Mouse (Mus musculus) adipocyte (in vitro differentiated cells): ENCODE results near the gene Klhdc8a.
A peak's percentile ranks its signal among the peaks of the same experiment; 100 is the strongest.
"Not testable (repeated sequence)": the region's sequence is repeated elsewhere in the genome, so short reads cannot be mapped to it uniquely, and the experiment has no call there.

Experiments used
- DNase-seq: peaks from one replicate; pipeline ENCODE4 v3.0.0-alpha.2; 2016; ENCODE audit warnings: low spot score

Gene Klhdc8a

DNA sequence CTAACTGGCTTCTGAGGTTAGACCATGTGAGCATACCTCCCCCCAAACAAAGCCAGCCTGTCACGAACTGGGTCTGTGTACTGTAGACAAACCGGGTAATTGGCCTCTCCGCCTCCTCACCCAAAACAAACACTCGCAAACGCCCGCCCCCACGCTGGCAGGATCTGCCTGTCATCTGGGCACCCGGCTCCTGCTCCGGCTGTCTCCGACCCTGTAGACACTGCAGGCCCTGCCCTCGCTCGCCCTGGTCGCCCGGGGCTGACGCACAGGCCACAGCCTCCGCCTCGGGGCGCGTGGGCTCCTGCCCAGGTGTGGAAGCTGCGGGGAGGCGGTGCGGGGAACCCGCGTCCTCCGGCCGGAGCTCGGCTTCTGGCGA lies at the start of gene Klhdc8a:
Klhdc8a (plus strand) TSS at position 202 of the 376 bp plus-strand sequence.
- DNase-seq = peak; percentile 55

DNA sequence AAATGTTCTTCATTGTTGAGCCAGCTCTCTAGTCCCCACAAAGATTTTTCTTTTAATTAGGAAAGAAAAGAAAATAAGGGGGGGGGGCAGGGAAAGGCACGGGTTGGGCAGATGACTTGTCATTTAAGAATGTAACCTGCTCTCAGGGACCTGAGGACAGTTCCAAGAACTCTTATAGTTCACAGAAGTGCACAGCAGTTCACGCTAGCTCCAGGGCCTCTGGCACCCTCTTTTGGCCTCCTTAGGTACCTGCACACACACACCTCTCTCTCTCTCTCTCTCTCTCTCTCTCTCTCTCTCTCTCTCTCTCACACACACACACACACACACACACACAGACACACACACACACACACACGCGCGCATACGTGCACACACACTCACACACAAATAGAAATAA lies 44.0 kb upstream of the Klhdc8a start:
- no peak for DNase-seq

DNA sequence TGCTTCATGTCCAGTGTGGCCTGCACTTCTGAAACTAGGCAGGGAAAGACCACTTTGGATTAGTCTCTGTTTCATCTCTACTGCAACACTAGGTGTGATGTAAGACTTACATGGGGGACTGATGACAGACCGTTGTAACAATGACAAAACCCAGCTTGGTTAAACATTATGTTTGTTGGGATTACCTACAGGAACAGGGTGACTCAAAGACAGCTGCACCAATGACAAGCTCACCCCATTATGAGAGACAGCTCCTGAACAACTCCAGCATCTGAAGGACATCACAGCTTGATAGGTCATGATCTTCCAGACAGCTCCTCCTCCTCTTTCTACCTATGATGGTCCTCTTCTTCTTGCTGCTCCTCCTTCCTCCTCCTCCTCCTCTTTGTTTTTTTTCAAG lies 38.1 kb upstream of the Klhdc8a start:
- DNase-seq = no peak

DNA sequence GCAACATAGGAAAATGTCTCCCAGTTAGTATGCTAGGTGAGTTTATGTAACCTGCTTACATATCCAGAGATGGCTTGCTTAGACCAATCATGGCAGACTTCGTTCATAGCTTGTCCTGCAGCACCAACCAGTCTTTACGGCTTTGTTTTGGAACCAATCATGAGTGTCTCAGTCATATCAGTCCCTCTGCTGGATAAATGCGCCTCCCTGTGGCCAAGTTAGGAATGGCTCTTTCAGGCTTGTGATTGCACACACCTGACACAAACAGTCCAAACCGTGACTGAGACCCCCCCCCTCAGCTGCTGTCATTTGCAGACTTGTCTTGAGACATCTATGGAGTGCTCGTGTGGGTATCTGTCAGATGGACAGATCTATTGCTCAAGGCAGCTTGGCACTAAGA lies 37.4 kb upstream of the Klhdc8a start:
- no peak for DNase-seq

DNA sequence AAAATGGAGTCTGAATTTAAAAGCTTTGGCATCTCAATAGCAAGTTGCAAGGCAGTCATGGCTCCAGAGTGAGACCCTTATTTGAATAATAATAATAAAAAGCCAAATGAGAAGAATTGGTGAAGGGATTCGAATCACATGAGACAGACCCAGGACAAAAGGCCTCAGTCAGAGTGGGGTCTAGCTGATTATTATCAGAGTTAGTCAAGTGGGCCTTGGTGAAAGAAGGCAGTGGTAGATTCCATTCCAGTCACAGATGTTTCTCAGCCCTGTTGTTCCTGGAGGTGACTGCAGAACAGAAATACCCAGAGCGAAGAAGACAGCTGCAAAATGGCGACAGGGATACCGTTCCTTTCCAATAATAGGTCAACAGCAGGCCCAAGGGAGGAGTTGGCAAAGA lies 34.8 kb upstream of the Klhdc8a start:
- DNase-seq = no peak

DNA sequence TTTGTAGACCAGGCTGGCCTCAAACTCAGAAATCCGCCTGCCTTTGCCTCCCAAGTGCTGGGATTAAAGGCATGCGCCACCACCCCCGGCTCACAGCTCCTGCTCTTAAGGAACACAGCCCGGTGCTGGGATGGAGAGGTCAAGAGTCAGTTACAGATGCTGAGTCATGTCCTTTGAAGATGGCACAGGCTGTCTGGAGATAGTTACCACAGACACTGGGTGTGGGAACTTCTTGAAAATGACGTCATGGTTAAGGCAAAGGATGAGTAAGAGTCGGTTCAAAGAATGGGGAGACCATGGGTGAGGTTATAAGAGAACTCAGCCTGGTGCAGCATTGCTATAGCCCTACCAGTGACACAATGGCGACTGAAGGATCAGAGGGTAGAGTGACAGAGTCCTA lies 33.8 kb upstream of the Klhdc8a start:
- DNase-seq = no peak

DNA sequence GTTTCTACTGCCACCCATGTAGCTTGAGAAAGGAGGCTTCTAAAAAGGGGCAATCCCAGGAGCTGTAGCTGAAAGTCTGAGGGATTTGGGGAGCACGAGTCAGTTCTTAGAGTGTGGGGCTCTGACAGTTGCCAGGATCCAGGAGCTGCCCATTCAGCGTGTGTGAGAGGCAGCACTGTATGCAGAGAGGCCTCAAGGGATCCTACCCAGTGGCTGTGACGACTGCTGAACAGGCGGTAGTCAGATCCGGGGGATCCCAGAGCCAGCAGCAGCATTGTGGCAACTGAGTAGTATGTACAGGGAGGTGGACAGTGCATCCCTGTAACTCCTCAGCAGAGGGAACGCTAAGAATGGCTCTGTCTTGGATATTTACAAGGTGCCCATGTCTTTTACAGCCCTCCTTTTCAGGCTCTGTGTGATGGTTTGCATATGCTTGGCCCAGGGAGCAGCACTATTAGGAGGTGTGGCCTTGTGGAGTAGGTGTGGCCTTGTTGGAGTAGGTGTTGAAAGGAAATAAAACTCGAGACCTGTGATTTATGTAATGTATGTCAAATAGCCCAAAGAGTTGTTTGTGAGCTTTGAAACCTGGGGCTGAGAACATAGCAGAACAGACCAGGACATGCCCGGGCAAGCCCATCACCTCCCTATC lies 33.1 kb upstream of the Klhdc8a start:
- no peak for DNase-seq

DNA sequence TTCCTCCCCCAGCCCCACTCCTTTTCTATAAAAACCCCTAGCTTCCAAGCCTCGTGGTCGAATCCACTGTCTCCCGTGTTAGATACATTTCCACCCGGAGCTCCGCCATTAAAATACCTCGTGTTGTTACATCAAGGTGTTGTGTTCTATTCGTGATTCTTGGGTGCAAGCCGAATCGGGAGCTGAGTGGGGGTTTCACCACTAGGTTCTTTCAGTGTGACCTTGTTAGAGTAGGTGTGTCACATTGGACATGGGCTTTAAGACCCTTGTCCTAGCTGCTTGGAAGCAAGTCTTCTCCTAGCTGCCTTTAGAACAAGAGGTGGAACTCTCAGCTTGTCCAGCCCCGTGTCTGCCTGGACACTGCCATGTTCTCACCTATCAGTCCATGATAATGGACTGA lies 32.5 kb upstream of the Klhdc8a start:
- DNase-seq = no peak

DNA sequence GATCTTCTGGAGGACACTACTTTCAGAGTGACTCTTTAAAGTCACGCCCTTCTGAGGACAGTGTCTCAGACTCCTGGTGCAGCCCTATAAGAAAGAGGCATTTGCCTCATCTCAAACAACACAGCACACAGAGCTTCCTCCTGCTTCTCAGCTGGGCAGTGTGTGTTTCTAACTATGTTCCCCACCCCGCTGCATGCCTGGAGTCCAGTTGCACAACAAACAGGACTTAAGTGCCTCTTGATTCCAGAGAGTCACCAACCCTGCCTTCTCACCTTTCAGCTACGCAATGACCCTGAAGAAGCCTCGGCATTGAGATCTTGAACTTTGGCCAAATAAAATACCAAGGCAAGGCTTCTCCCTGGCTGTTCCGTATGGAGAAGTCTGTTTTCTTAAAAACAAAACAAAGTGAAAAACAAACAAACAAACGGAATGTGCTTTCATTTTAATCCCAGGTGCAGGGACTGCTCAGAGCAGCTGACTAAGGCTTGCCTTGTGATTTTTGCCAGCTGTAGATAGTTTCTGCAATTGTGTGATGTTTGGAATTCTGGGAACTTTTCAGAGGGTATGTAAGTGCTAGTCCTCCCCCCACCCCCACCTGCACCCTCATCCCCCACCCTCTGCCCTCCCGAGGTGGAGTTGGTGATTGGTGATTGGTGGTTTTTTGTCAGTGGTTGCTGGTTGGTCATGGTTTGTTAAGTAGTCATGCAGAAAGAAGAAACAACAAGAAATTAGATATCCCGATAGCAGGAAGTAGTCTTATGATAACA lies 31.5 kb upstream of the Klhdc8a start:
- DNase-seq = no peak

DNA sequence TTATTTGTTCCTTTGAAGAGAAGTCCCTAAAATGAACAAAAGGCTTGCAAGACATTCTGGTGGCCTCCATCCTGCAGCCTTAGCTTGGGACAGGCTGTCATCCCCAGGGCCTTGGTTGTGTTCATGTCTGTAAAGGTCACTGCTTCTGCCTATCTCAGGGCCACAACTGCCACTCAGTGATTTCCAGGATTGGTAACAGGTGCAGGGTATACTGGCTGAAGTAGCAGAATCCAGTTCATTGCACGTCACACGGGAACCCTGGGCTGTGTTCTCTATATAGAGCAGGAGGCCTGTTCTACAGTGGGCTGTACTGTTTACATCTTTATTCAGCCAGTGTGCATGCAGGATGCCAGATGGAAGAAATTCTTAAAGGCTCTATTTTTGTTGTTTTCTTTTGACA lies 30.5 kb upstream of the Klhdc8a start:
- DNase-seq = no peak

DNA sequence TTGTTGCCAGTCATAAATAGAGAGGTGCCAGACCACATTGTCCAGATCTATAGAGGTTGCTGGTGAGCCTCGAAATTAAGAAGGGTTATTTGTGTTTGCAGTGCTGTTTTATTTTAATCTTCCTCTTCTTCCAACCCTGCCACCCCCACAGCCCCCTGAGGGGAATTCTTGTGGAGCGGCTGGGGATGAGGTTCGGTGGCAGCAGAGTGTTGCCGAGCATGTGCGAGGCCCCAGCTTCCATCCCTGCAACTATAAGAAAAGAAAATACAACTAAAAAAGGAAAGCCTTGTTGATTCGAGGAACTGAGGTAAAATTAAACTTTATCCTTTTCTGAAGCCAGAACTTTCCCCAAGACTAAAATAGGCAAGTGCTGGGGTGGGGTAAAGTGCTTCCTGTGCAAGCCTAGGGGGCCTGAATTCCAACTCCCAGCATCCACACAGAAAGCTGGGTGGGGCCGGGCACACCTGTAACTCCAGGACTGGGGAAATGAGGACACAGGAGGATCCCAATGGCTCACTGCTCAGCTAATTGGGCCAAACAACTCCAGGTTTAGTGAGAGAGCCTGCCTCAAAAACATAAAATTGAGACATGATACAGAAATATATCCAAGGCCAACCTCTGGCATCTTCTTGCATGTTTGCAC lies 29.9 kb upstream of the Klhdc8a start:
- no peak for DNase-seq

DNA sequence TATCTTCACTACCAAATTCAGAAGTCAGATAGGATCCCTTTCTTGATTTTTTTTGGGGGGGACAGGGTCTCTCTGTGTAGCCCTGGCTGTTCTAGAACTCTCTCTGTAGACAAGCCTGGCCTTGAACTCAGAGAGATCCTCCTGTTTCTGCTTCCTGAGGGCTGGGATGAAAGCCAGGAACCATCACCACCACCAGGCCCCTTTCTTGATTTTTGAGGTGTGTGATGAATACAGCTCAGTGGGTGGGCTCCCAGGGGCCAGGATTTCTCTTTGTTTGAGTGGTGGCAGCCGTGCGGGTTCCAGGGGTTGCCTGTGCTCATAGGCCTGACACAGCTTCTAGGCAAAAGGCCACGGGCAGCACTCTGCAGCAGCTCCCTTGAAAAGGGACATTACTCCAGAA lies 27.2 kb upstream of the Klhdc8a start:
- no peak for DNase-seq

DNA sequence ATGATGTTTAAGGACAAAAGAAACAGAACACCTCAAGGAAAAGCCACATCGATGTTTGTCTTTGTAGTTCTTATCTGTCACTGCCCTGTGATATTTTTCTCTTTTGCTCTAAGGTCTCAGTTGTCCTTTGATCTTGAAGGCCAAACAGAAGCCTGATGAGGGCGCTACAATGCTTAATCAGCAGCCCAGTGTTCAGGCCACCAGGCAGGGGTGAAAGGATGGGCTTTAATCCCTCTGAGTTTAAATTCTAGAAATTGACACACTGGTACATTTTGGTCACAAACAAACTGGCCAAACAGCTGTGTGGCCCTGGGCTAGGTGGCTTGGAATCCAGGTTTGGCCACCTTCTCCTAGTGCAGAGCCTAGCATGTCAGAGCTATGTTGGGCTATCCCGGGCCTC lies 21.7 kb upstream of the Klhdc8a start:
- DNase-seq = no peak

DNA sequence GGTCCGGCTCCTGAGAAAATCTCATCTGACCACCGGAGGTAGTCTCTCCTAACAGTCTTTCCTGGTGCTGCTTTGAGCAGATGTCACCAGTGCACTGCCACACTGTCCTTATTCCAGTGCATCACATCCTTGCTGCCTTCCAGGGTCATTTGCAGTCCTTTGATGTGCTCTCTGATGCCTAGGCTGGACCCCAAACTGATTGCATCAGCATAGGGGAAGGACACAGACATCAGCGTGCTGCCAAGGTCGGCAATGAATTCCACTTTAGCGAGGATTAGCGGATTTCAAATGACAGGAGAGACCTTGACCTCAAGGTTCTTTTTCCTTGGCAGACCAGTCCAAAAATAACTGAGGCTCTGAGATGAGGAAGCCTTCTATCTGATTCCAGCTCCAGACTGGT lies 21.3 kb upstream of the Klhdc8a start:
- no peak for DNase-seq

DNA sequence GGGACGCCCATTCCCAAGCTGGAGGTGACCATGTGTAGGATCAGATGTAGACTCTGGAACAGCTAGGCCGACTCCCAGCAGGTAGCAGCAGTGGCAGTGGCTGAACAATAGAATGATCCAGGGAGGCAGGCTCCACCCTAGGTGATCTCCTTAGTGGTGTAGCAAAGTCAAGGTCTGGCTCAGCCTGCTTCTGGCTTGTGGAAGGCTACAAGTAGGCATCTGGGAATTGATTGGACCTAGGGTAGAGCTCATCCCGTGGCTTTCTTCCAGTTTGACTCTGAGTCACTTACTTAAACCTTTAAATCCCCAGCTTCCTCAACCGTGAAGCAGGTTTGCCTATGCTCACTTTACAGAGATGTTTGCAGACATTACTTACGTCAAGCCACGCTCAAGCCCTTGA lies 17.8 kb upstream of the Klhdc8a start:
- not testable (repeated sequence) for DNase-seq

DNA sequence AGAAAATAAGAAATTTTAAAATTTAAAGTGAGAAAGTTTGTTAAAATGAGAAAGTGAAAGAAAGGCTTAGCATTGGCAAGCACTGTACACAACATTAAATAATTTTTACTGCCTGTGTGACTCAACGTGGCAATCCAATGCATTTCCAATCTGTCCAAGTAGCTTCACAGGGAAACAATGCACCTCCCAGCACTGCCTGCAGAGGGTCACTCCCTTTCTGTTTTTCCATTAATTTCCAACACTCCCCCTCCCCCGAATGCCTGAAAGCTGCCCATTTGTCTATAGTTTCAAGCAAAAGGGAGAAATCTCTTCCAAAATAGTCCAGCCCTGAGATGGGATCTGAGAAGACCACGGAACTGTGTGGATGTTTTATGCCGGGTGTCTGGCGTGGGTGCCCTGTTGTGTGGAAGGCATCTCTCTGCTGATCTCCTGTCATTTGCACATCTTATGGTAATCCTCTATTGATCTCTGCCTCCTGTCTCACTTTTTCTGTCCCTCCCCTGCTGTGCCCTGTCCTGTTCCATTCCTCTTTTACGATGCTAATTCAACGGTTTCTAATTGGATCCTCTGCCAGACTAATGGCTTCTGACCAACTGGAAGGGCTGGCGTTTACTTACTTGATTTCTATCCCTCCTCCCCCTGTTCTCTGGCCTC lies 16.8 kb upstream of the Klhdc8a start:
- peak; percentile 28 for DNase-seq

DNA sequence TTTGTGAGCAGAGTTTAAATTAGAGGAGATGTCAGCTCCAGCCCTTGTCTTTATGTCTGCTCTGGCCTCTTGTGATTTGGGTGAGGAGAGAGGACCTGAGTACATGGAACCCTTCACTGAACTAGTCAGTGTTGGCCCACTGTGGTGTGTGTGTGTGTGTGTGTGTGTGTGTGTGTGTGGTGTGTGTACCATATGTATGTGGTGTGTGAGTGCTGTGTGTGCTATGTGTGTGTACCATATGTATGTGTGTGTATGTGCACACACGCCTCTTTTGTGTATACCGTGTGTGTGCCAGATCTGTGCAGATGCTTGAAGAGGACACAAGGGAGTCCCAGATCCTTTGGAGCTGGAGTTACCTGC lies 16.3 kb upstream of the Klhdc8a start:
- no peak for DNase-seq

DNA sequence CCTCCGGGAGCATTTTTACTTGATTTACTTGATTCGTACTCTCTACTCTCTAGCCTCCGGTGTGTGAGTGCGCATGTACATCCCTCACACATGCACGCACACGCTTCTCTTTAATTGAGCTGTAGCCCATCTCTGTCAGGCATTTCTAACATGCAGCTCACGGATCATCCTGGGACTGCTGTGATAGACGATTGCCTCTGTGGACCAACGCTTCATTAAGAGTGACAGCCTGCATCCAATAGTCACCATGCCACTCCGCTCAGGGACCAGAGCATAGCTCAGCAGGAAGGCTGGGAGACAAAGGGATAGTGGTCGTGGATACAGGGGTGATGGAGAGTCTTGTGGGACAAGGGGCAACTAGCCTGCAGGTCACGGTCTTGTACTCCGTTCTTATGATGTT lies 15.4 kb upstream of the Klhdc8a start:
- no peak for DNase-seq

DNA sequence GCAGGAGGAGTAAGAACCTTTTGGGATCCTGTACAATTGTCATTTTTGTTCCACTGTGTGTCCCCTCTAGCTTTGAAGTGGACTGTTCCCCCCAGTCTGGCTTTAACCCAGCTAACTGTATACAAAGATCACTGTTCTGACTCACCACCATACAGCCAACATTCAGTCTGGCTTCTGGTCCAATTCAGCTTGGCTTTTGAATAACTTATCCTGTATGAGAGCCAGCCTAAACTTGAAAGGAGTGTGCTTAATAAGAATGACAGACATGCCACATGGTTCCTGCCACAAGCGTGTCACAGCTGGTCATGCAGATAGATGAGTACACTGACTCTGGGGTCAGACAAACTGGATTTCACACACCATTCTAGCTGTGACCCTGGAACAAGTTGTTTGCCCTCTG lies 11.7 kb upstream of the Klhdc8a start:
- peak; percentile 42 for DNase-seq

DNA sequence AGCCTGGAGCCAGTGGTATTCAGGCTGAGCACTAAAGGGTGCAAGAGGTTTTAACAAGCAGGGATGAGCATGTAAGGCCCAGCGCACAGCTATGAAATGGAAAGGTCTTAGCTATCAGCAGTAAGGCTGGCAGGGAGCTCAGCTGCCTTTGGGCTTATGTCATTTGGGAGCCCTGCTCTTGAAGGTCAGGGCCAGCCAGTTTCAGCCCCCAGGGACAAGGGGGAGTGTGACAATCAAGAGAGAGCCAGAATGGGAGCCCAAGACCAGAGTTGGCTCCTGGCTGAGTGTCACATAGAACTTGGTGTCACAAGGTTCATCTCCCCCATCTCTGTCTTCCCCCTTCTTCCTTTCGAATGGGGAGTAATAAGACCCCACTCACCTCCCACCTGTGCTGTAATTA lies 11.0 kb upstream of the Klhdc8a start:
- DNase-seq = peak; percentile 32

DNA sequence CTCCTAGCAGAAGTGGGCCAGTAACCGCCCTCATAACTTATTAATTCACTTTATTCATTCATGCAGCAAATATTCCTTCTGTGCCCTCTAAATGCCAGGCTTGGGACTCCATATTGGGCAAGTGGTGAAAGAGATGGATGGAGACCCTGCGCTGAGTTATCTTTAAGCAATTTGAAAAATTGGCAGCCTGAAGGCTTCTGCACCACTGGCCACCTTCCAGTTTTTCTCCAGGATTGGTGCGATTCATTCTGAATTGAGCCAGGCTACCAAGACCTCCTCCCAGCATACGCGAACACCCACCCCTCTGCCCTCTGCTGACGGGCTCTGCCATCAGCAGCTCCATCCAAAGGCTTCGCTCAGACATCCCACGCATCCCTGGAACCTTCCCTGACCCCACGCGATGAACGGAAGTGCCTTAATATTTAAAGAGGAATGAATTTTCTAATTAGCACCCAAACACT lies 10.4 kb upstream of the Klhdc8a start:
- DNase-seq = peak; percentile 41

DNA sequence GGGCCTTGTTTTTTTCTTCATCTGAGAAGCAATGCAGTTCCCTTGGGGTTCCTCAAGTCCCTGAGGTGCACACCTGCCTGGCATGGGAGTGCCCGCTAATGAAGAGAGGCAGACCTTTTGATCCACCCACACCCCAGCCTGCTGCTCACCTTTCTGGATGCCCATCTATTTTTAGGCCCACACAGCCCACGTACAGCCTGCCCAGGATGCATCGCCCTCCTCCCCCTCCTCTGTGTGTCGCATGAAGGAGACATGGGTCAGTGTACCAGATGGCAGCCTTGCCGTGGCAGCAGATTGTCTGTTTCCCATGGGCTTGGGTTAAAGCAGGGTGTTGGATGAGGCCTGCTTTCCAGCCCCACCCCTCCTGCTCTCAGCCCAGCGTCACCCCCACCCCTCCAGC lies 8.5 kb upstream of the Klhdc8a start:
- no peak for DNase-seq
